Mouse (Mus musculus): ENCODE measurements around the gene Pip5k1a. TPM values are rescaled to one million over a fixed set of nuclear protein-coding genes. Genes with fewer than 3 reads are reported as not detected.
"Not testable (repeated sequence)": the region's sequence is repeated elsewhere in the genome, so short reads cannot be mapped to it uniquely, and the experiment has no call there.

Gene Pip5k1a
- polyA plus RNA-seq, 1 experiment from 2014 or later: 14.2 TPM

DNA sequence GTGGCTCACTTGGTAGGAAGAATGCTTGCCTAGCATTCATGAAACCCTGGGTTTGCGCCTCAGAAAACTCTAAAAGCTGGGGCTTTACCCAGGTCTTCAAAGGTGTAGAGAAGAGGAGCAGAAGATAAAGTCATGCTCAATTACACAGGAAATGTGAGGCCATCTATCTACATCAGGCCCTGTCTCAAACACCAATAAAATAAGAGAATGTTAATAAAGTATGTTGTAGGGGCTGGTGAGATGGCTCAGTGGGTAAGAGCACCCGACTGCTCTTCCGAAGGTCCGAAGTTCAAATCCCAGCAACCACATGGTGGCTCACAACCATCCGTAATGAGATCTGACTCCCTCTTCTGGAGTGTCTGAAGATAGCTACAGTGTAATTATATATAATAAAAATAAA is 85.8 kb downstream of the Pip5k1a start:
- H3K4me1 ChIP-seq (ENCODE audit: control insufficient read depth, insufficient read depth, low read length); H3K4me3 ChIP-seq (ENCODE audit: low read depth, low read length): not testable (repeated sequence)
- WGBS: 94% methylated on average over 5 of the region's 5 CpGs

DNA sequence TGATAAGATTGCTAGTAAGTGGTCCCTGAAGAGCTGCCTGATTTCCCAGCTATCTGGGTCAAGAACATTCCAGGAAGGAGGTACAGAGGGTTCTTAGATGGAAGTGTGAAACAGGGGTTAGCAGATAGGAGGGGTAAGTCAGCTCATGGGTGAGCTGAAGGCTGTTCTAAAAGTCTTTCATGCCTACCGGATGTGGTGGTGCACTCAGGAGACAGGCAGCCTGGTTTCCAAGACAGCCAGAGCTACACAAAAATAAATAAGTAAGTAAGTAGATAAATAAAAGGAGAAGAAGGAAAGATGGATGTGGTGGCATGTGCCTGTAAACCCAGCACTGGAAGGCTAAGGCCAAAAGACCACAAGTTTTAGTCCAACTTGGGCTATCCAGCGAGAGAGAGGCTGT is 88.0 kb downstream of the Pip5k1a start:
- no peaks in the 10 kb centered on the region for H3K27me3 ChIP-seq (replicated peaks; ENCODE audit: control insufficient read depth, insufficient read depth, low read length)
- H3K4me1 ChIP-seq (ENCODE audit: control insufficient read depth, insufficient read depth, low read length): peaks cover 13% of the 10 kb centered on the region
- H3K9me3 ChIP-seq (replicated peaks; ENCODE audit: control insufficient read depth, low read length): no peaks in the 10 kb centered on the region
- no peak overlapping the region for H3K9ac ChIP-seq (ENCODE audit: low read length)
- DNase-seq (ENCODE audit: low spot score) (no peak), ATAC-seq (no peak)
- no peak overlapping the region for H3K27ac ChIP-seq (ENCODE audit: low read depth, low read length)
- H3K36me3 ChIP-seq (ENCODE audit: control insufficient read depth, insufficient read depth, low read length): no peaks in the 10 kb centered on the region
- 84% methylated on average over 2 of the region's 2 CpGs for whole genome bisulfite sequencing
- H3K4me3 ChIP-seq (ENCODE audit: low read depth, low read length): no peak overlapping the region
- no peak overlapping the region for H3K4me2 ChIP-seq (ENCODE audit: low read length)

More for the DNA sequence above, 85.8 kb downstream of the Pip5k1a start:
- not testable (repeated sequence) for ATAC-seq; H3K36me3 ChIP-seq (ENCODE audit: control insufficient read depth, insufficient read depth, low read length); H3K9ac ChIP-seq (ENCODE audit: low read length); H3K27me3 ChIP-seq (replicated peaks; ENCODE audit: control insufficient read depth, insufficient read depth, low read length); DNase-seq (ENCODE audit: low spot score); H3K27ac ChIP-seq (ENCODE audit: low read depth, low read length); H3K9me3 ChIP-seq (replicated peaks; ENCODE audit: control insufficient read depth, low read length); H3K4me2 ChIP-seq (ENCODE audit: low read length)

DNA sequence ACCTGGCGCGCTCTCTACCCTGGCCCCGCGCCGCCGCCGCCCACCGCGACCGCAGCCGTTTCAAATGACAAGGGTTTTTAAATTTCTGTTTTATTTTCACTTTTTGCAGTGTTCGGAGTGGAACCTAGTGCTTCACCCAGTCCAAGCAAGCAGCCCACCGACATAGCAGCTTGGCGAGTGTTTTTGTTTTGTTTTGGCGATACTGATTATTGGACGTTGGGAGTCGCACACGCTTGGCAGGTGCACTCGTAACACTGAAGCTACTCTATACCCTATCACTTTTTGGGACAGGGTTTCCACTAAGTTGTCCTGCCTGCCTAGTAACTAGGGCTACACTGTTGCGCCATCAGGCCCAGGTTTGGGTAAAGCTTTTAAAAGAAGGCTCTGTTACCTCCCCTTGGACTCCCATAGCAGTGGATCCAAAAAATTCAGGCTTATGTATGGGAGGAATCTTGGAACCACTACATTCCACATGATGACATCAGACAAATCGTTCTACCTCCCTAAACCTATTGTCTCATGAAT is 90.1 kb downstream of the Pip5k1a start:
- DNase-seq (ENCODE audit: low spot score) (no peak), ATAC-seq (no peak)
- H3K4me3 ChIP-seq (ENCODE audit: low read depth, low read length): peak overlapping the region; percentile 74
- WGBS: 5% methylated on average over 21 of the region's 21 CpGs
- H3K4me2 ChIP-seq (ENCODE audit: low read length): peak overlapping the region; percentile 79
- H3K27me3 ChIP-seq (replicated peaks; ENCODE audit: control insufficient read depth, insufficient read depth, low read length): no peaks in the 10 kb centered on the region
- H3K27ac ChIP-seq (ENCODE audit: low read depth, low read length): peak overlapping the region; percentile 95
- H3K4me1 ChIP-seq (ENCODE audit: control insufficient read depth, insufficient read depth, low read length): peaks cover 15% of the 10 kb centered on the region
- peaks cover 7% of the 10 kb centered on the region for H3K36me3 ChIP-seq (ENCODE audit: control insufficient read depth, insufficient read depth, low read length)
- peak overlapping the region; percentile 70 for H3K9ac ChIP-seq (ENCODE audit: low read length)
- no peaks in the 10 kb centered on the region for H3K9me3 ChIP-seq (replicated peaks; ENCODE audit: control insufficient read depth, low read length)

DNA sequence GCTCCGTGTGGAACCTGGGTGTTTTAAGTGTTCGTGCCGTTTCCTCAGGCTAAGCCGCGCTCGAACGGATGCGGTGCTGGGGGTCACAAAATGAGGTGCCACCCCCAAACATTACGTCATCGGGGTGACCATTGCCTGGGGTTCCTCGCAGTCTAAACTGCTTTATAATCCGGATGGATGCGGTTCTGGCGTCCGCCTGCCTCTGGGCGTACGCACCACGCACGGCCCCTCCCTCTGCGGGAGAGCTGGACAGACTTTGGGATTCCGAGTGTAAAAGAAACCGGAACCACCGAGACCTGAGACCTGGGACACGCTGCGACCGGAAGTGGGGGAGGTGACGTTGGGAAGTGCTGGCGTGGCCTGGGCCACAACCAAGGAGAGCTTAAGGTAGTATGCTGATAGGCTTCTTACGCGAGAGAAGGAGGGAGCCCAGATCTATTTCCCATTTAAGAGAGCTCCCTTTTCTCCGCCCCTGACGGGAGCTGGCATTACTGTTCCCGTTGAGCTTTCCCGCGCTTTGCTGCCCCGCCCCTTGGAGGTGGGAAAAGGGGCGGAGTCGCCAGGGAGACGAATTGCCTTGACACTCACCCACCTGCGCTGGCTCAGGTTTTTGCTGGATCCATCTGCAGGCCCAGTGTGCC is 90.7 kb downstream of the Pip5k1a start:
- Histone ChIP-seq H3K9ac (ENCODE audit: low read length) (peak overlapping the region; percentile 70), H3K4me2 (ENCODE audit: low read length) (peak overlapping the region; percentile 79), H3K9me3 (replicated peaks; ENCODE audit: control insufficient read depth, low read length) (no peaks in the 10 kb centered on the region), H3K36me3 (ENCODE audit: control insufficient read depth, insufficient read depth, low read length) (peaks cover 13% of the 10 kb centered on the region), H3K4me1 (ENCODE audit: control insufficient read depth, insufficient read depth, low read length) (peaks cover 15% of the 10 kb centered on the region), H3K27ac (ENCODE audit: low read depth, low read length) (peak overlapping the region; percentile 95), H3K27me3 (replicated peaks; ENCODE audit: control insufficient read depth, insufficient read depth, low read length) (no peaks in the 10 kb centered on the region), H3K4me3 (ENCODE audit: low read depth, low read length) (peak overlapping the region; percentile 74)
- DNase-seq (ENCODE audit: low spot score): peak; percentile 94
- peak; percentile 61 for ATAC-seq
- WGBS: 0% methylated on average over 39 of the region's 40 CpGs

DNA sequence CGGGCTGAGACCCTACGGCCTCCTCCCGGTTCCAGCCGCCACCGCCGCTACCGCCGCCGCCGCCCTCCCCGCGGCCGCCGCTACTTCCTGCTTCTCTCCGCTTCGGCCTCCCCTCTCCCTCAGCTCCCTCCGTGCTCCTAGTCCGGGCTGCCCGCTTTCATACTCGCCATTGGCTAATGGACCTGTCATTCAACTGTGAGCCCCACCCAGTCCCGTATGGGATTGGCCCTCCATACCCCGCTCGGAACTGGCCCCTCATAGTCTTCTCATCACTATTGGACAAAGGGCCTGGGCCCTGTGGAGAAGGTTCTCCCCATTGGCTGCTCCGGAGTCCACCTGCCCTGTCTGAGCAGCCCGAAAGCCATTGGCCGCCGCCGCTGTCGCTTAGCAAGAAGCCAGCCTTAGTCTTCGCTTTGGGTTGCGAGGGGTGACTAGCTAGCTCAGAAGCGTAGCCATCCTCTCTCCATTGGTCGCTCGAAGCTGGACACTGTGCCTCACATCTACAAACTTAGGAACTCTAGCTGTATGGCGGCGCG is 91.3 kb downstream of the Pip5k1a start, which contains the start of gene Zfp687:
Gene Zfp687 (minus strand): TSS at position 112 of the 536 bp plus-strand sequence.
- Histone ChIP-seq H3K9ac (ENCODE audit: low read length) (peak within 1 kb of the TSS; percentile 79), H3K9me3 (replicated peaks; ENCODE audit: control insufficient read depth, low read length) (no peaks in the 10 kb centered on the region), H3K36me3 (ENCODE audit: control insufficient read depth, insufficient read depth, low read length) (peaks cover 19% of the 10 kb centered on the region), H3K4me1 (ENCODE audit: control insufficient read depth, insufficient read depth, low read length) (peaks cover 15% of the 10 kb centered on the region), H3K27ac (ENCODE audit: low read depth, low read length) (peak within 1 kb of the TSS; percentile 95), H3K4me2 (ENCODE audit: low read length) (peak within 1 kb of the TSS; percentile 97), H3K4me3 (ENCODE audit: low read depth, low read length) (peak within 1 kb of the TSS; percentile 74), H3K27me3 (replicated peaks; ENCODE audit: control insufficient read depth, insufficient read depth, low read length) (no peaks in the 10 kb centered on the region)
- ATAC-seq (peak; percentile 99), DNase-seq (ENCODE audit: low spot score) (peak; percentile 100)
- under 1% methylated on average over 35 of the region's 37 CpGs for WGBS

DNA sequence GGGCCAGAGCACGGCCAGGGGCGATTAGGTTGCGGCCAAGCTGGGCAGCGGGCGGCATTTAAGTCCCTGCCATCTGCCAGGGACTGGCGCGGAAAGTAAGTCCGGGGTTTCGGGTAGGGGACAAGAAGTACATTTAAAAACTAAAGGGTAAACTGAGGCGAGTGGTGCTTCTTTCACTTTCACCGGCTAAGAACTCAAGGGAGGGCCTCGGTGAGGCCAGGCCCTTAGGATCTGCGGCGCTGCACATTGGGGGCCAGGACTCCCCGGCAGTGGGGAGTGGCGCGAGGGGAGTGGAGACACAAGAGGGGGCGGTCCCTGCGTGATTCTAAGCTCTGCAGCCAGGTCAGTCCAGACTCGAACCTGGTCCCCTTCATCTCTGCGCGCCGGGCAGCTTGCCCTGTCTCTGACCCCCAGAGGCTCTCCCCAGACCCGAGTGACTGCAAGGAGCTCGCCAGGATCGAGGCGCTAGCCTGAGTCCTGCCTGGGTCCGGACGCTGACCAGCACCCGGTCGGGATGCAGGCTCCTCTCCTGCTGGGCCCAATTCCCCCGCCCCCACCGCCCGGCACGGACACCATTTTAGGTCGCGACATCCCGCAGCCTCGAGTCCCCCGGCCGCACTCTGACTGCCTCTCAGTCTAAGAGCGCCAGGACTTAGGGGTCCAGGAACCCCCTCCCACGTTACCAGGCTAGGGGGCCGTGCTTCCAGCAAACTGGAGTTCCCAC is 92.1 kb downstream of the Pip5k1a start:
- under 1% methylated on average over 40 of the region's 44 CpGs for WGBS
- Histone ChIP-seq H3K27ac (ENCODE audit: low read depth, low read length) (peak overlapping the region; percentile 79; the same call in 1 of the 2 replicates), H3K4me2 (ENCODE audit: low read length) (peak overlapping the region; percentile 97), H3K9ac (ENCODE audit: low read length) (peak overlapping the region; percentile 79), H3K27me3 (replicated peaks; ENCODE audit: control insufficient read depth, insufficient read depth, low read length) (no peaks in the 10 kb centered on the region), H3K4me1 (ENCODE audit: control insufficient read depth, insufficient read depth, low read length) (peaks cover 15% of the 10 kb centered on the region), H3K36me3 (ENCODE audit: control insufficient read depth, insufficient read depth, low read length) (peaks cover 27% of the 10 kb centered on the region), H3K4me3 (ENCODE audit: low read depth, low read length) (peak overlapping the region; percentile 74), H3K9me3 (replicated peaks; ENCODE audit: control insufficient read depth, low read length) (no peaks in the 10 kb centered on the region)
- ATAC-seq (peak; percentile 9), DNase-seq (ENCODE audit: low spot score) (peak; percentile 31)

DNA sequence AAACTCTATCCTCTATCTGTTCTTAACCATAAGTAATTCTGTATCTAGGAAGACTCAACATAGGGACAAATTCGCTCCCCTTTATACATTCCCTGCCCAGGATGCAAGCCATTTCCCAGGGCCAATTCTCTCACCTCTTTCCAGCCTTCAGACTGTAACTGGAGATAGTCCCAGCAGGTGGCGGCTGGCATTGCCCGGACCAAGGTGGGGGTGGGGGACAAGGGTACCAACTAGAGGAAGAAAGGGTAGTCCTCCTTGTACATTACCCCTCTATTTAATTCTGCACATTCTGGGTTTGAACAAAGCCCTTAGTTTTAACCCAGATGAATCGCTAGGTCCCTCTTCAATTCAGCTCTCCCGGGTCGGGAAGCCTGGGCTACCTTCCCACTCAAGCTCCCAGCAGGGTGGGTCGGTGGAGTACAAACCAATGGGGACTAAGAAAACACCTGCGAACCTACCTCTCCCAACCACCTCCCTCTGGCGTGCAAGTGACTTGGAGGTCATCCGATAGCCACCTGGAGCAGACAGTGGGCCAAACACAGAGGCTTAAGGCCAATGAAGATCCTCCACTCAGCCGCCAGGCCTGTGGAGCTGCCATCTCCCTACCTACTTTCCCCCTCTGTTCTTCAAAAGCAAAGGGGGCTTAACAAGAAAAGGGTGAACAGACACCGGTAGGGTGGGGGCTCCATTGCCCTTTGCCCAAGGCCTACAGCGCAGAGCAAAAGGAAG is 92.9 kb downstream of the Pip5k1a start:
- DNase-seq (ENCODE audit: low spot score) (no peak), ATAC-seq (no peak)
- H3K9ac ChIP-seq (ENCODE audit: low read length): peak overlapping the region; percentile 79
- no peaks in the 10 kb centered on the region for H3K27me3 ChIP-seq (replicated peaks; ENCODE audit: control insufficient read depth, insufficient read depth, low read length)
- H3K4me3 ChIP-seq (ENCODE audit: low read depth, low read length): peak overlapping the region; percentile 74
- WGBS: 12% methylated on average over 13 of the region's 13 CpGs
- H3K4me1 ChIP-seq (ENCODE audit: control insufficient read depth, insufficient read depth, low read length): peaks cover 15% of the 10 kb centered on the region
- peak overlapping the region; percentile 97 for H3K4me2 ChIP-seq (ENCODE audit: low read length)
- peaks cover 34% of the 10 kb centered on the region for H3K36me3 ChIP-seq (ENCODE audit: control insufficient read depth, insufficient read depth, low read length)
- no peaks in the 10 kb centered on the region for H3K9me3 ChIP-seq (replicated peaks; ENCODE audit: control insufficient read depth, low read length)
- H3K27ac ChIP-seq (ENCODE audit: low read depth, low read length): no peak overlapping the region

DNA sequence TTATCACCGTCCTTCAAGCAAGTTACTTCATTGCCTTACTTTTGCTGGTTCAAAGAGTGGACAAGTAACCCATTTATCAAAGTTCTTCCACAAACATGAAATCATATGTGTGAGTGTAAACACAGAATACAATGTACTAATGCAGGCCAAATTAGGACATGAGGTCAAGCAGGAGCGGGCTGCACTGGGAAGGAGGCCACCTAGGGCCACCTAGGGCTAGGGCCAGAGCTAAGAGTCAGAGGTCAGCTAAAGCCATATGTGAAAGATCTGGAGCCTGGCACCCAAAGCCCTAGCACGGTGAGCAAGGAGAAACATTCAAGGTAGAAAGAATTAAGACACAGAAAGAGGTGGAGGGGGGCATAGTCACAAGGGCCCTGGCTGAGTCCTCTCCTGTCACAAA is 93.7 kb downstream of the Pip5k1a start:
- DNase-seq (ENCODE audit: low spot score): no peak
- Histone ChIP-seq H3K36me3 (ENCODE audit: control insufficient read depth, insufficient read depth, low read length) (peaks cover 43% of the 10 kb centered on the region), H3K9me3 (replicated peaks; ENCODE audit: control insufficient read depth, low read length) (no peaks in the 10 kb centered on the region), H3K4me1 (ENCODE audit: control insufficient read depth, insufficient read depth, low read length) (peaks cover 15% of the 10 kb centered on the region), H3K27me3 (replicated peaks; ENCODE audit: control insufficient read depth, insufficient read depth, low read length) (no peaks in the 10 kb centered on the region), H3K4me2 (ENCODE audit: low read length) (no peak overlapping the region), H3K4me3 (ENCODE audit: low read depth, low read length) (no peak overlapping the region), H3K9ac (ENCODE audit: low read length) (no peak overlapping the region), H3K27ac (ENCODE audit: low read depth, low read length) (no peak overlapping the region)
- no peak for ATAC-seq
- WGBS: 89% methylated on average over 3 of the region's 3 CpGs

Measured in forebrain, embryonic 14.5 days (tissue).